Mouse (Mus musculus): ENCODE data around the gene Vac14.
A peak's percentile ranks its signal among the peaks of the same experiment; 100 is the strongest.

Gene Vac14

GRCm38 (mm10) chr8:110717131-110717530, 98.7 kb downstream of the Vac14 start:
- DNase-seq (ENCODE audit: low read depth, low spot score) = no peak

- no peak for DNase-seq (ENCODE audit: low read depth, low spot score)
Observed at GRCm38 (mm10) chr8:110718209-110718968, 100.0 kb downstream of the Vac14 start.

- no peak for DNase-seq (ENCODE audit: low read depth, low spot score)
Observed at GRCm38 (mm10) chr8:110718969-110719670, 100.7 kb downstream of the Vac14 start.

GRCm38 (mm10) chr8:110719898-110720653, 101.7 kb downstream of the Vac14 start:
- no peak for DNase-seq (ENCODE audit: low read depth, low spot score)

- DNase-seq (ENCODE audit: low read depth, low spot score) = peak; percentile 81
Observed at GRCm38 (mm10) chr8:110720685-110721598, 102.6 kb downstream of the Vac14 start, which contains the start of gene Mtss1l. Gene Mtss1l (plus strand): TSS chr8:110721476.

- peak; percentile 47 for DNase-seq (ENCODE audit: low read depth, low spot score)
Observed at GRCm38 (mm10) chr8:110721606-110722413, 103.4 kb downstream of the Vac14 start.

GRCm38 (mm10) chr8:110722414-110723011, 104.1 kb downstream of the Vac14 start:
- no peak for DNase-seq (ENCODE audit: low read depth, low spot score)

- DNase-seq (ENCODE audit: low read depth, low spot score) = no peak
Observed at GRCm38 (mm10) chr8:110724493-110724892, 106.1 kb downstream of the Vac14 start.

GRCm38 (mm10) chr8:110725084-110725838, 106.9 kb downstream of the Vac14 start:
- no peak for DNase-seq (ENCODE audit: low read depth, low spot score)

GRCm38 (mm10) chr8:110726893-110727292, 108.5 kb downstream of the Vac14 start:
- DNase-seq (ENCODE audit: low read depth, low spot score) = peak; percentile 84

GRCm38 (mm10) chr8:110731346-110731859, 113.0 kb downstream of the Vac14 start:
- DNase-seq (ENCODE audit: low read depth, low spot score) = no peak

- DNase-seq (ENCODE audit: low read depth, low spot score) = no peak
Observed at GRCm38 (mm10) chr8:110733036-110733435, 114.7 kb downstream of the Vac14 start.

- no peak for DNase-seq (ENCODE audit: low read depth, low spot score)
Observed at GRCm38 (mm10) chr8:110738591-110739195, 120.3 kb downstream of the Vac14 start.

- no peak for DNase-seq (ENCODE audit: low read depth, low spot score)
Observed at GRCm38 (mm10) chr8:110740629-110741175, 122.3 kb downstream of the Vac14 start.

- no peak for DNase-seq (ENCODE audit: low read depth, low spot score)
Observed at GRCm38 (mm10) chr8:110741816-110742451, 123.5 kb downstream of the Vac14 start.

GRCm38 (mm10) chr8:110742452-110742818, 124.0 kb downstream of the Vac14 start:
- no peak for DNase-seq (ENCODE audit: low read depth, low spot score)

- no peak for DNase-seq (ENCODE audit: low read depth, low spot score)
Observed at GRCm38 (mm10) chr8:110745162-110745561, 126.8 kb downstream of the Vac14 start.

GRCm38 (mm10) chr8:110746661-110747060, 128.3 kb downstream of the Vac14 start:
- DNase-seq (ENCODE audit: low read depth, low spot score) = no peak
